ENCODE assay signal across 8 mouse cellular contexts in the genomic region with DNA sequence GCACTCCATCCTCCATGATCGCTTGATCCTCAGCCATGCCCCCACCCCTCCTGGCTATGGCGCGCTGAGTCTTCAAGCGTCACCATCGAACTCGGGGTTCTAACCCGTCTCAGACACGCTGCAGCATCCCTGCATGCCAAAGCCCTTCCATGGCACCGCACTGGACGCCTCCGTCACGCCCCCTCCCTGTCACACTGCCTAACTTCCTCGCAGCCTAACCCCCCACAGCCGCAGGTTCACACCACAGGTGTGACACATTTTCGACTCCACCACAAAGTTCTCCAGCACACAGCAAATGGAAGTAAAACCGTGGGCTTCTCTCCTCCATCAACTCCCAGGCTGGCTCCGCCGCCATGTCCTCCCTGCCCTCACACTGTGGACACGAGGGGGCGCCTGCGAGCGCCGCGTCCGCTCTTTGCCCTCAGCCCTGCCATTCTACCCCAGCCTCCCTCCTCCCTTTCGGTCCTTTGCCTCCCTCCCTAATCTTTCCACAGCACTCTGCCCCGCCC. TPM values are rescaled to one million over a fixed set of nuclear protein-coding genes. Genes with fewer than 3 reads are reported as not detected.
A peak's percentile ranks its signal among the peaks of the same experiment; 100 is the strongest.
DNase-seq lines count a peak whose midpoint lies in the region; ATAC-seq and TF ChIP-seq lines count a peak whose summit lies in the region.

No protein-coding gene starts in this region.

- no peak overlapping the region for H3K9ac ChIP-seq in forebrain, embryonic 15.5 days (replicated peaks)
- H3K9ac ChIP-seq in hindbrain, embryonic 14.5 days = 0 out of 2 replicates have a peak overlapping the region, but pooled peaks have one; percentile 17
- no peak overlapping the region for H3K9ac ChIP-seq in midbrain, embryonic 16.5 days (ENCODE audit: low read depth, low read length)

- no peaks in the 10 kb centered on the region for H3K9me3 ChIP-seq in forebrain, embryonic 15.5 days
- no peaks in the 10 kb centered on the region for H3K9me3 ChIP-seq in hindbrain, embryonic 14.5 days (ENCODE audit: control insufficient read depth, low read length)
- H3K9me3 ChIP-seq in midbrain, embryonic 16.5 days (replicated peaks; ENCODE audit: control insufficient read depth, low read length, poor library complexity, severe bottlenecking) = no peaks in the 10 kb centered on the region

- peaks cover 36% of the 10 kb centered on the region for H3K4me1 ChIP-seq in forebrain, embryonic 15.5 days
- H3K4me1 ChIP-seq in hindbrain, embryonic 14.5 days (replicated peaks; ENCODE audit: control insufficient read depth, insufficient read depth, low read length) = peaks cover 15% of the 10 kb centered on the region
- H3K4me1 ChIP-seq in midbrain, embryonic 16.5 days (ENCODE audit: control insufficient read depth, insufficient read depth, low read length) = peaks cover 23% of the 10 kb centered on the region
- peaks cover 27% of the 10 kb centered on the region for H3K4me1 ChIP-seq in testis, adult 2 months (ENCODE audit: control insufficient read depth, insufficient read depth, low read length)

- no peak for TF ChIP-seq POLR2A in testis, adult 2 months (IDR thresholded peaks at IDR 0.05; ENCODE audit: control insufficient read depth, low read depth, low read length)

- H3K4me3 ChIP-seq in forebrain, embryonic 15.5 days = no peak overlapping the region
- 0 out of 2 replicates have a peak overlapping the region, but pooled peaks have one; percentile 1 for H3K4me3 ChIP-seq in hindbrain, embryonic 14.5 days (replicated peaks; ENCODE audit: low read length)
- H3K4me3 ChIP-seq in midbrain, embryonic 16.5 days (ENCODE audit: low read depth, low read length) = no peak overlapping the region
- peak overlapping the region; percentile 38 for H3K4me3 ChIP-seq in testis, adult 2 months (ENCODE audit: control insufficient read depth, low read depth, low read length)

- peak overlapping the region; percentile 37 for H3K4me2 ChIP-seq in forebrain, embryonic 15.5 days (replicated peaks)
- peak overlapping the region; percentile 37 for H3K4me2 ChIP-seq in hindbrain, embryonic 14.5 days (replicated peaks)
- H3K4me2 ChIP-seq in midbrain, embryonic 16.5 days (ENCODE audit: low read length) = peak overlapping the region; percentile 22

- ATAC-seq in forebrain, embryonic 15.5 days (replicated peaks) = 0 out of 2 replicates have a peak, but pooled peaks have one; percentile 9
- ATAC-seq in hindbrain, embryonic 14.5 days (ENCODE audit: low FRiP score) = no peak
- ATAC-seq in midbrain, embryonic 16.5 days = no peak

- peak; percentile 68 for DNase-seq in urinary bladder, postnatal 25 days (ENCODE audit: low spot score)
- DNase-seq in urinary bladder, postnatal 10 days (ENCODE audit: low spot score) = no peak
- DNase-seq in cerebellum, adult 11-12 months = peak; percentile 58
- peak; percentile 43 for DNase-seq in hindbrain, embryonic 14.5 days (ENCODE audit: low spot score)
- DNase-seq in liver = peak; percentile 78

- peak; percentile 71; the same call in 1 of the 2 replicates for TF ChIP-seq CTCF in testis, adult 2 months (IDR thresholded peaks at IDR 0.05; ENCODE audit: control insufficient read depth, insufficient read depth, insufficient replicate concordance, low read depth, low read length)

- no peaks in the 10 kb centered on the region for H3K27me3 ChIP-seq in forebrain, embryonic 15.5 days
- H3K27me3 ChIP-seq in hindbrain, embryonic 14.5 days (ENCODE audit: control insufficient read depth, insufficient read depth, low read length) = no peaks in the 10 kb centered on the region
- H3K27me3 ChIP-seq in midbrain, embryonic 16.5 days (ENCODE audit: control insufficient read depth, insufficient read depth, low read depth, low read length) = no peaks in the 10 kb centered on the region
- no peaks in the 10 kb centered on the region for H3K27me3 ChIP-seq in testis, adult 2 months (ENCODE audit: control insufficient read depth, insufficient read depth, low read length)

- whole genome bisulfite sequencing in forebrain, embryonic 15.5 days = 2% methylated on average over 27 of the region's 27 CpGs
- WGBS in hindbrain, embryonic 14.5 days = 4% methylated on average over 27 of the region's 27 CpGs
- 3% methylated on average over 27 of the region's 27 CpGs for WGBS in midbrain, embryonic 16.5 days

- H3K27ac ChIP-seq in forebrain, embryonic 15.5 days (replicated peaks) = no peak overlapping the region
- no peak overlapping the region for H3K27ac ChIP-seq in hindbrain, embryonic 14.5 days
- H3K27ac ChIP-seq in midbrain, embryonic 16.5 days (ENCODE audit: low read length) = no peak overlapping the region
- no peak overlapping the region for H3K27ac ChIP-seq in testis, adult 2 months (ENCODE audit: control insufficient read depth, insufficient read depth, low read depth, low read length)

- peaks cover 15% of the 10 kb centered on the region for H3K36me3 ChIP-seq in forebrain, embryonic 15.5 days
- peaks cover 22% of the 10 kb centered on the region for H3K36me3 ChIP-seq in hindbrain, embryonic 14.5 days (replicated peaks; ENCODE audit: control insufficient read depth, insufficient read depth)
- peaks cover 15% of the 10 kb centered on the region for H3K36me3 ChIP-seq in midbrain, embryonic 16.5 days (ENCODE audit: control insufficient read depth, insufficient read depth, low read length)
- H3K36me3 ChIP-seq in testis, adult 2 months (ENCODE audit: control insufficient read depth, insufficient read depth, low read length) = no peaks in the 10 kb centered on the region

RNA-seq across cellular contexts. Expression of a gene that starts 5.6 kb away (rescaled TPM):
- polyA plus RNA-seq in forebrain, embryonic 15.5 days (2015; fragmentation: Nextera tagmentation; extraction: Ambion mirVana) = 13.6 and 14.2 TPM in 2 replicates
- 18.3 and 20.5 TPM in 2 replicates for polyA plus RNA-seq in hindbrain, embryonic 14.5 days (2014; fragmentation: Nextera tagmentation; extraction: Ambion mirVana)
- polyA plus RNA-seq in midbrain, embryonic 16.5 days (2015; fragmentation: Nextera tagmentation; extraction: Ambion mirVana) = 13.2 and 14.4 TPM in 2 replicates
- polyA plus RNA-seq in testis, adult 2 months (2012; rRNA removed) = 0.28 and 0.63 TPM in 2 replicates

RNA-seq across cellular contexts. Expression of a gene that starts 12.7 kb away (rescaled TPM):
- polyA plus RNA-seq in forebrain, embryonic 15.5 days (2015; fragmentation: Nextera tagmentation; extraction: Ambion mirVana) = 0.13 and 0.19 TPM in 2 replicates
- polyA plus RNA-seq in hindbrain, embryonic 14.5 days (2014; fragmentation: Nextera tagmentation; extraction: Ambion mirVana) = 0.19 and 0.20 TPM in 2 replicates
- polyA plus RNA-seq in midbrain, embryonic 16.5 days (2015; fragmentation: Nextera tagmentation; extraction: Ambion mirVana) = 0.25 and 0.30 TPM in 2 replicates
- 3.7 and 5.7 TPM in 2 replicates for polyA plus RNA-seq in testis, adult 2 months (2012; rRNA removed)

RNA-seq across cellular contexts. Expression of a gene that starts 17.1 kb away (rescaled TPM):
- 0.69 and 0.74 TPM in 2 replicates for polyA plus RNA-seq in forebrain, embryonic 15.5 days (2015; fragmentation: Nextera tagmentation; extraction: Ambion mirVana)
- polyA plus RNA-seq in hindbrain, embryonic 14.5 days (2014; fragmentation: Nextera tagmentation; extraction: Ambion mirVana) = 1.9 and 2.1 TPM in 2 replicates
- 1.2 and 2.8 TPM in 2 replicates for polyA plus RNA-seq in midbrain, embryonic 16.5 days (2015; fragmentation: Nextera tagmentation; extraction: Ambion mirVana)
- 1.7 and 2.7 TPM in 2 replicates for polyA plus RNA-seq in testis, adult 2 months (2012; rRNA removed)

RNA-seq across cellular contexts. Expression of a gene that starts 24.9 kb away (rescaled TPM):
- polyA plus RNA-seq in forebrain, embryonic 15.5 days (2015; fragmentation: Nextera tagmentation; extraction: Ambion mirVana) = 0.11 TPM in 2 replicates
- polyA plus RNA-seq in hindbrain, embryonic 14.5 days (2014; fragmentation: Nextera tagmentation; extraction: Ambion mirVana) = 0.12 and 0.20 TPM in 2 replicates
- polyA plus RNA-seq in midbrain, embryonic 16.5 days (2015; fragmentation: Nextera tagmentation; extraction: Ambion mirVana) = 0.05 and 0.15 TPM in 2 replicates
- polyA plus RNA-seq in testis, adult 2 months (2012; rRNA removed) = 1.5 and 4.2 TPM in 2 replicates

RNA-seq across cellular contexts. Expression of a gene that starts 27.8 kb away (rescaled TPM):
- 9.0 and 10.0 TPM in 2 replicates for polyA plus RNA-seq in forebrain, embryonic 15.5 days (2015; fragmentation: Nextera tagmentation; extraction: Ambion mirVana)
- 8.4 and 9.9 TPM in 2 replicates for polyA plus RNA-seq in hindbrain, embryonic 14.5 days (2014; fragmentation: Nextera tagmentation; extraction: Ambion mirVana)
- polyA plus RNA-seq in midbrain, embryonic 16.5 days (2015; fragmentation: Nextera tagmentation; extraction: Ambion mirVana) = 10.5 and 10.8 TPM in 2 replicates
- polyA plus RNA-seq in testis, adult 2 months (2012; rRNA removed) = 0.29 and 0.31 TPM in 2 replicates

Comparison
In these comparisons a context has a peak if more than half of its experiments do, and no peak if none do; other contexts are left out.
1. H3K4me3 ChIP-seq: peak in hindbrain, embryonic 14.5 days (single experiment) and testis, adult 2 months (single experiment); none in forebrain, embryonic 15.5 days (single experiment) and midbrain, embryonic 16.5 days (single experiment).
2. Peak in every context shown above with its lines, with median percentiles within 50 percentile points of each other: H3K4me2 ChIP-seq.